Mouse (Mus musculus) heart, embryonic 14.5 days (tissue): ENCODE data around the gene Mlxipl. TPM values are rescaled to one million over a fixed set of nuclear protein-coding genes. Genes with fewer than 3 reads are reported as not detected.
"Not testable (repeated sequence)": the region's sequence is repeated elsewhere in the genome, so short reads cannot be mapped to it uniquely, and the experiment has no call there.

Experiments used
- ATAC-seq: fragments of 200-750 bp; cut with Nextera tagmentation; 2 replicates; pipeline ENCODE4 v1.8.0; 2017; ENCODE audit warnings: low read depth, moderate TSS enrichment; ENCODE audit not compliant: insufficient number of reproducible peaks, insufficient read depth, low FRiP score
- H3K27ac ChIP-seq, 2 experiments: fragments of 200-500 bp in 1 of 2; fragments of 300-500 bp in 1 of 2; sonication (generic) in 1 of 2; replicated peaks in 1 of 2; 2 replicates each; pipeline ENCODE4 v1.5.1; 2012 to 2014; ENCODE audit warnings: low read depth in 2 of 2, low read length in 2 of 2, control low read depth in 1 of 2, mild to moderate bottlenecking in 1 of 2, mixed read lengths in 1 of 2; ENCODE audit not compliant: control insufficient read depth in 1 of 2, insufficient read depth in 1 of 2
- H3K27me3 ChIP-seq: fragments of 300-500 bp; sonication (generic); 2 replicates; pipeline ENCODE4 v1.6.1; 2014; ENCODE audit warnings: mild to moderate bottlenecking, low read length, control low read depth; ENCODE audit not compliant: control insufficient read depth, insufficient read depth
- H3K36me3 ChIP-seq: fragments of 300-500 bp; sonication (generic); 2 replicates; pipeline ENCODE4 v1.6.1; 2014; ENCODE audit warnings: mild to moderate bottlenecking, control low read depth, low read length, mixed read lengths; ENCODE audit not compliant: control insufficient read depth, insufficient read depth
- H3K4me1 ChIP-seq, 2 experiments: fragments of 200-500 bp in 1 of 2; fragments of 300-500 bp in 1 of 2; sonication (generic) in 1 of 2; 2 replicates each; pipeline ENCODE4 v1.6.1; 2012 to 2014; ENCODE audit warnings: low read length in 2 of 2, control low read depth in 1 of 2, mixed read lengths in 1 of 2; ENCODE audit not compliant: control insufficient read depth in 2 of 2, insufficient read depth in 2 of 2
- H3K4me2 ChIP-seq: fragments of 300-500 bp; sonication (generic); 2 replicates; pipeline ENCODE4 v1.6.1; 2014; ENCODE audit warnings: mild to moderate bottlenecking, low read length
- H3K4me3 ChIP-seq, 2 experiments: fragments of 200-500 bp in 1 of 2; fragments of 300-500 bp in 1 of 2; sonication (generic) in 1 of 2; 2 replicates each; pipeline ENCODE4 v1.5.1; 2012 to 2014; ENCODE audit warnings: low read length in 2 of 2, mild to moderate bottlenecking in 2 of 2, control low read depth in 1 of 2, low read depth in 1 of 2, moderate library complexity in 1 of 2; ENCODE audit not compliant: control insufficient read depth in 1 of 2, insufficient read depth in 1 of 2
- H3K9ac ChIP-seq: fragments of 300-500 bp; sonication (generic); 2 replicates; pipeline ENCODE4 v1.6.1; 2014; ENCODE audit warnings: mild to moderate bottlenecking, low read length
- H3K9me3 ChIP-seq: fragments of 300-500 bp; sonication (generic); 2 replicates; pipeline ENCODE4 v1.6.1; 2016; ENCODE audit warnings: low read length, control low read depth; ENCODE audit not compliant: control insufficient read depth
- WGBS: fragments of 180-500 bp; shearing (Covaris S2); extraction: QIAGEN DNeasy Blood & Tissue Kit; methylation state at CpG from one replicate; pipeline ENCODE4 v1.1.7; 2014; 5-methylcytosine and 5-hydroxymethylcytosine counted together
- polyA plus RNA-seq: library from polyadenylated mRNA; unstranded; fragments of >200 nt; fragmentation: Nextera tagmentation; extraction: Ambion mirVana; gene quantifications from 2 replicates; pipeline ENCODE4 v1.2.1, GENCODE M21; 2014

Mlxipl gene
- 0.34 and 0.92 TPM in 2 replicates for polyA plus RNA-seq

- Histone ChIP-seq H3K4me3 (peak within 1 kb of the TSS in 1 of 2 experiments; percentile 26; a peak in 2 of 4 replicates), H3K27ac (no peak within 1 kb of the TSS), H3K27me3 (peaks cover 71% of the 10 kb centered on the region), H3K9ac (peak within 1 kb of the TSS; percentile 41; the same call in 1 of the 2 replicates), H3K36me3 (no peaks in the 10 kb centered on the region), H3K4me2 (peak within 1 kb of the TSS; percentile 45), H3K9me3 (no peaks in the 10 kb centered on the region), H3K4me1 (0 out of 4 replicates have a peak, but pooled peaks cover 0 to 2% of the 10 kb centered on the region in 2 experiments)
- ATAC-seq: no peak
- 4% methylated on average over 39 of the region's 39 CpGs for WGBS
Measured at GRCm38 (mm10) chr5:135089653-135090052, at the start of gene Mlxipl. Gene Mlxipl, plus strand, starts transcription at chr5:135089890.

- peaks cover 42% of the 10 kb centered on the region for H3K36me3 ChIP-seq
- 0 out of 4 replicates have a peak overlapping the region, but pooled peaks of 1 of the 2 experiments have one; percentile 14 for H3K27ac ChIP-seq
- H3K9ac ChIP-seq: peak overlapping the region; percentile 34
- no peak for ATAC-seq
- no peaks in the 10 kb centered on the region for H3K27me3 ChIP-seq
- 29% methylated on average over 6 of the region's 6 CpGs for WGBS
- H3K9me3 ChIP-seq: no peaks in the 10 kb centered on the region
- H3K4me2 ChIP-seq: no peak overlapping the region
- no peak overlapping the region for H3K4me3 ChIP-seq
- H3K4me1 ChIP-seq: peaks cover 11 to 12% of the 10 kb centered on the region in 2 experiments
Measured at GRCm38 (mm10) chr5:135040059-135040458, 49.6 kb upstream of the Mlxipl start.

GRCm38 (mm10) chr5:135040777-135041176, 48.9 kb upstream of the Mlxipl start:
- peak overlapping the region; percentile 34; the same call in 1 of the 2 replicates for H3K9ac ChIP-seq
- H3K9me3 ChIP-seq: no peaks in the 10 kb centered on the region
- WGBS: 41% methylated on average over 11 of the region's 11 CpGs
- H3K4me2 ChIP-seq: no peak overlapping the region
- H3K4me3 ChIP-seq: no peak overlapping the region
- ATAC-seq: no peak
- peaks cover 11 to 12% of the 10 kb centered on the region in 2 experiments for H3K4me1 ChIP-seq
- peaks cover 49% of the 10 kb centered on the region for H3K36me3 ChIP-seq
- no peaks in the 10 kb centered on the region for H3K27me3 ChIP-seq
- 0 out of 4 replicates have a peak overlapping the region, but pooled peaks of 1 of the 2 experiments have one; percentile 14 for H3K27ac ChIP-seq

- Histone ChIP-seq H3K4me2 (no peak overlapping the region), H3K4me3 (no peak overlapping the region), H3K36me3 (peaks cover 57% of the 10 kb centered on the region)
Measured at GRCm38 (mm10) chr5:135042105-135042788, 47.4 kb upstream of the Mlxipl start.

GRCm38 (mm10) chr5:135044575-135044974, 45.1 kb upstream of the Mlxipl start:
- Histone ChIP-seq H3K4me1 (peaks cover 11 to 12% of the 10 kb centered on the region in 2 experiments), H3K36me3 (peaks cover 54% of the 10 kb centered on the region), H3K9ac (no peak overlapping the region), H3K4me3 (no peak overlapping the region), H3K27me3 (no peaks in the 10 kb centered on the region), H3K27ac (no peak overlapping the region), H3K4me2 (no peak overlapping the region), H3K9me3 (no peaks in the 10 kb centered on the region)
- ATAC-seq: no peak
- WGBS: 88% methylated on average over 3 of the region's 3 CpGs

More at GRCm38 (mm10) chr5:135042105-135042788, 47.4 kb upstream of the Mlxipl start:
- ATAC-seq: no peak
- 47% methylated on average over 21 of the region's 21 CpGs for WGBS
- Histone ChIP-seq H3K4me1 (peaks cover 11 to 12% of the 10 kb centered on the region in 2 experiments), H3K27me3 (no peaks in the 10 kb centered on the region), H3K27ac (no peak overlapping the region), H3K9ac (no peak overlapping the region), H3K9me3 (no peaks in the 10 kb centered on the region)

GRCm38 (mm10) chr5:135048539-135048938, 41.2 kb upstream of the Mlxipl start:
- Histone ChIP-seq H3K27ac (no peak overlapping the region), H3K9me3 (no peaks in the 10 kb centered on the region), H3K4me3 (no peak overlapping the region), H3K9ac (no peak overlapping the region), H3K36me3 (peaks cover 72% of the 10 kb centered on the region), H3K27me3 (no peaks in the 10 kb centered on the region), H3K4me2 (no peak overlapping the region), H3K4me1 (no peaks in the 10 kb centered on the region)
- WGBS: 90% methylated on average over 5 of the region's 5 CpGs
- ATAC-seq: no peak; the same call in 1 of the 2 replicates

- 82% methylated on average over 6 of the region's 6 CpGs for WGBS
- peaks cover 77% of the 10 kb centered on the region for H3K36me3 ChIP-seq
Measured at GRCm38 (mm10) chr5:135049268-135049667, 40.4 kb upstream of the Mlxipl start.

More at GRCm38 (mm10) chr5:135049268-135049667, 40.4 kb upstream of the Mlxipl start:
- not testable (repeated sequence) for H3K9me3 ChIP-seq, H3K27me3 ChIP-seq, ATAC-seq, H3K9ac ChIP-seq, H3K27ac ChIP-seq, H3K4me1 ChIP-seq, H3K4me2 ChIP-seq, H3K4me3 ChIP-seq
